ENCODE assay signal across 22 mouse cellular contexts in genomic region chr11:7404666-7405065, GRCm38 (mm10).
DNase-seq lines count a peak whose midpoint lies in the region; TF ChIP-seq lines count a peak whose summit lies in the region.
"Had no signal": no experiment of that assay in that cellular context is flagged by ENCODE, and none has a peak within 500 bp of the region (broad histone marks: within the 10 kb centered on the region; RNA-seq: fewer than 3 reads in every experiment).

No protein-coding gene starts in this region.

- no peaks in the 10 kb centered on the region for H3K27me3 ChIP-seq in kidney, adult 2 months (replicated peaks; ENCODE audit: control insufficient read depth, insufficient read depth, low read length)
- H3K27me3 ChIP-seq: embryonic facial prominence, embryonic 12.5 days; hindbrain, embryonic 13.5 days; limb, embryonic 12.5 days; liver, embryonic 15.5 days; midbrain, embryonic 15.5 days had no signal

- TF ChIP-seq POLR2A in kidney, adult 2 months (IDR thresholded peaks at IDR 0.05; ENCODE audit: low read depth, low read length): no peak

- DNase-seq in cerebellum, postnatal 25 days: peak; percentile 11 to 31
- DNase-seq in cerebellum, adult 11 months: no peak
- peak; percentile 11 for DNase-seq in kidney, adult 2 months
- DNase-seq in kidney, postnatal 10 days: no peak
- peak; percentile 15 for DNase-seq in brain, adult 2 months (ENCODE audit: low read depth, low spot score)
- peak; percentile 24 for DNase-seq in gonadal fat pad, adult 2 months (ENCODE audit: low read depth)
- DNase-seq in T-cell, adult 2 months (ENCODE audit: low spot score): no peak
- DNase-seq: adrenal gland, adult 2 months; cerebellum, adult 9-11 months; gastrocnemius, adult 2 months; heart, postnatal 36 days; layer of hippocampus, adult 9-11 months; lung, embryonic 14.5 days; lung, postnatal 14 days; thymus, adult 2 months; thymus, postnatal 36 days had no signal

- WGBS in kidney, adult 2 months: 84% methylated on average over 4 of the region's 4 CpGs

- no peak overlapping the region for H3K4me3 ChIP-seq in kidney, adult 2 months (ENCODE audit: insufficient read depth, low read depth, low read length)
- H3K4me3 ChIP-seq: embryonic facial prominence, embryonic 12.5 days; gastrocnemius, adult 2 months; hindbrain, embryonic 13.5 days; limb, embryonic 12.5 days; liver, embryonic 15.5 days; midbrain, embryonic 15.5 days had no signal

- H3K27ac ChIP-seq in kidney, adult 2 months (ENCODE audit: insufficient read depth, low read depth, low read length): no peak overlapping the region
- H3K27ac ChIP-seq: embryonic facial prominence, embryonic 12.5 days; gastrocnemius, adult 2 months; hindbrain, embryonic 13.5 days; kidney, postnatal 0 days; limb, embryonic 12.5 days; liver, embryonic 15.5 days; midbrain, embryonic 15.5 days had no signal

- no peak for TF ChIP-seq CTCF in kidney, adult 2 months (conservative IDR thresholded peaks at IDR 0.05; ENCODE audit: insufficient read depth, insufficient read length, low read depth, low read length)

- H3K36me3 ChIP-seq in kidney, adult 2 months (ENCODE audit: control insufficient read depth, insufficient read depth, low read length): no peaks in the 10 kb centered on the region
- H3K36me3 ChIP-seq: embryonic facial prominence, embryonic 12.5 days; hindbrain, embryonic 13.5 days; limb, embryonic 12.5 days; liver, embryonic 15.5 days; midbrain, embryonic 15.5 days had no signal

- H3K4me1 ChIP-seq in kidney, adult 2 months (ENCODE audit: control insufficient read depth, insufficient read depth, low read length): no peaks in the 10 kb centered on the region
- H3K4me1 ChIP-seq: embryonic facial prominence, embryonic 12.5 days; hindbrain, embryonic 13.5 days; limb, embryonic 12.5 days; liver, embryonic 15.5 days; midbrain, embryonic 15.5 days had no signal

Comparison
In these comparisons a context has a peak if more than half of its experiments do, and no peak if none do; other contexts are left out.
1. DNase-seq: peak in cerebellum, postnatal 25 days (2 of 2), kidney, adult 2 months (single experiment), brain, adult 2 months (single experiment) and gonadal fat pad, adult 2 months (single experiment); none in cerebellum, adult 11 months (single experiment), kidney, postnatal 10 days (single experiment) and T-cell, adult 2 months (single experiment).